Mouse (Mus musculus): ENCODE measurements around the gene Fam216a. TPM values are rescaled to one million over a fixed set of nuclear protein-coding genes. Genes with fewer than 3 reads are reported as not detected.

Fam216a gene
- polyA plus RNA-seq, 1 experiment from 2014 or later = 92.3 TPM

GRCm38 (mm10) chr5:122390671-122391070 is 18.5 kb upstream of the Fam216a start:
- Histone ChIP-seq H3K9me3 (replicated peaks) (no peaks in the 10 kb centered on the region), H3K36me3 (no peaks in the 10 kb centered on the region), H3K4me3 (replicated peaks) (no peak overlapping the region), H3K4me2 (replicated peaks) (no peak overlapping the region), H3K4me1 (peaks cover 11% of the 10 kb centered on the region), H3K27me3 (no peaks in the 10 kb centered on the region), H3K9ac (no peak overlapping the region), H3K27ac (replicated peaks) (no peak overlapping the region)
- ATAC-seq (ENCODE audit: insufficient number of reproducible peaks, low FRiP score, low TSS enrichment, low read depth) = no peak

GRCm38 (mm10) chr5:122390006-122390405 is 17.8 kb upstream of the Fam216a start:
- Histone ChIP-seq H3K27me3 (no peaks in the 10 kb centered on the region), H3K4me2 (replicated peaks) (no peak overlapping the region), H3K4me1 (peaks cover 11% of the 10 kb centered on the region)

GRCm38 (mm10) chr5:122379374-122380155 is 7.4 kb upstream of the Fam216a start:
- peaks cover 46% of the 10 kb centered on the region for H3K36me3 ChIP-seq
- 55% methylated on average over 11 of the region's 11 CpGs for WGBS

More at GRCm38 (mm10) chr5:122390006-122390405, 17.8 kb upstream of the Fam216a start:
- Histone ChIP-seq H3K9me3 (replicated peaks) (no peaks in the 10 kb centered on the region), H3K36me3 (no peaks in the 10 kb centered on the region), H3K9ac (no peak overlapping the region), H3K27ac (replicated peaks) (no peak overlapping the region), H3K4me3 (replicated peaks) (no peak overlapping the region)
- ATAC-seq (ENCODE audit: insufficient number of reproducible peaks, low FRiP score, low TSS enrichment, low read depth) = no peak
- 86% methylated on average over 5 of the region's 5 CpGs for WGBS

DNA sequence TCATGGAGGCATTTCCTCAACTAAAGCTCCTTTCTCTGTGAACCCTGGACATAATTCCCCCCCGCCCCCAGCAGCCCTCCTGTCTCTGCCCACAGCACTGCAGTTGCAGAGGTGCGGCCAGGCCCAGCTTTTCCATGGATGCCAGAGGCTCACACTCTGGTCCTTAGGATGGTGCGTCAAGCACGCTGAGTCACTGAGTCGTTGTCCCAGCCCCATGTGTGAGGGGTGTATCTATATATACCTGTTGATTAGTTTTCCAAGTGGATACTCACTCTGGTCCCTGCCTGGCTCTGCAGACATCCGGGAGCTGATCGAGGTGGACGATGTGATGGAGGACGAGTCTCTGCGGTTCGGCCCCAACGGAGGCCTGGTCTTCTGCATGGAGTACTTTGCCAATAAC is 6.0 kb upstream of the Fam216a start:
- Histone ChIP-seq H3K36me3 (peaks cover 49% of the 10 kb centered on the region), H3K4me1 (peaks cover 6% of the 10 kb centered on the region), H3K9ac (no peak overlapping the region), H3K4me2 (replicated peaks) (no peak overlapping the region), H3K27me3 (no peaks in the 10 kb centered on the region), H3K27ac (replicated peaks) (no peak overlapping the region), H3K9me3 (replicated peaks) (no peaks in the 10 kb centered on the region), H3K4me3 (replicated peaks) (no peak overlapping the region)
- no peak for ATAC-seq (ENCODE audit: insufficient number of reproducible peaks, low FRiP score, low TSS enrichment, low read depth)
- WGBS = 90% methylated on average over 12 of the region's 12 CpGs

More at GRCm38 (mm10) chr5:122379374-122380155, 7.4 kb upstream of the Fam216a start:
- Histone ChIP-seq H3K4me2 (replicated peaks) (no peak overlapping the region), H3K4me3 (replicated peaks) (no peak overlapping the region), H3K27ac (replicated peaks) (no peak overlapping the region), H3K9me3 (replicated peaks) (no peaks in the 10 kb centered on the region), H3K4me1 (no peaks in the 10 kb centered on the region), H3K9ac (no peak overlapping the region), H3K27me3 (no peaks in the 10 kb centered on the region)
- peak; percentile 34; the same call in 1 of the 2 replicates for ATAC-seq (ENCODE audit: insufficient number of reproducible peaks, low FRiP score, low TSS enrichment, low read depth)

GRCm38 (mm10) chr5:122377101-122377833 is 5.1 kb upstream of the Fam216a start:
- Histone ChIP-seq H3K36me3 (peaks cover 43% of the 10 kb centered on the region), H3K4me3 (replicated peaks) (no peak overlapping the region), H3K27ac (replicated peaks) (no peak overlapping the region), H3K4me2 (replicated peaks) (no peak overlapping the region), H3K27me3 (no peaks in the 10 kb centered on the region), H3K9ac (no peak overlapping the region), H3K9me3 (replicated peaks) (no peaks in the 10 kb centered on the region), H3K4me1 (peaks cover 12% of the 10 kb centered on the region)
- whole genome bisulfite sequencing = 87% methylated on average over 4 of the region's 4 CpGs
- no peak for ATAC-seq (ENCODE audit: insufficient number of reproducible peaks, low FRiP score, low TSS enrichment, low read depth)

DNA sequence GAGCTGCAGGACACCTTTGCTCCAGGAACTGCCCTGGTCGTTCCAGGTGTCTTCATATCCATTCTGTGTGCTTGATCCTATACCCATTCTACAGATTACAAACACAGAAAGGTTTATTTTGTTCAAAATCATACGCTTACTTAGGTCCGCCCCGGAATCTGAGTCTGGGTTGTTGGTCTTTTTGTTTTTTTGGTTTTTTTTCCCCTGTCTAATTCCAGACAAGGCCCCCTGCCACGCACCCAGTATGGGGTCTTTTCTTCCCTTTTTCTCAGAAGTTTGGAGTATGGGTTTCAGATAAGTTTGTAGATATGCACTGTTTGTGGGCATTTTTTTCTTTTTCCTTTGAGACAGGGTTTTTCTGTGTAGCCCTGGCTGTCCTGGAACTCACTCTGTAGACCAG is 714 bp upstream of the Fam216a start:
- whole genome bisulfite sequencing = 5% methylated on average over 5 of the region's 5 CpGs

DNA sequence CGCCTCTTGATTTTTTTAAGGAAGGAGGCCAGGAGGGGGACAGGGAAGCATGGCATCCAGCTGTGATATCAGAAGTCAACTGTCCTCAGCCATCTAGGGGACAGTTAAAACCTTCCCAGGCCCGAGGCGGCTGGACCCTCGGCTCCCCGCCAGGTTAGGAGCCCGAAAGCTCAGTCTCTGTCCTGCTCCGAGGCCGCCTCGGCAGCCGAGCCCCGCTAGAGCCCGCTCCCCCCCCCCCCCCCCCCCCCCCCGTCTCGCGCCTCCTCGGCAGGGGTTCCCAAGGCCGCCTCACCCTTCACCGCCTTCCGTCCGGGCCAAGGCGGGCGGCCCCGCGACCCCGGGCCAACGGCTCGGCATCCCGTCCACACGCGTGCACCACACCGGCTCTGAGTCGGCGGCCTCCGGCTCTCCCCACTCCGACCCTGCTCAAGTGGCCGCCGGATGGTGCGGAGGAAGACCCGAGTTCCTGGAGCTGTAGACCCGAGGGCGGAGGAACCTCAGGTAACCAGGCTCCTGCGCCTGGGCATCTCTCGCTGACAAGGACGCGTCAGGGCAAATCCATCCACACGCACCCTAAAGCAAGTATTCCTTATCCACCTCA is 473 bp downstream of the Fam216a start, which contains the start of gene Gpn3:
Gene Gpn3 (plus strand): TSS at position 286 of the 601 bp plus-strand sequence.
- no peaks in the 10 kb centered on the region for H3K9me3 ChIP-seq (replicated peaks)
- H3K4me3 ChIP-seq (replicated peaks) = peak within 1 kb of the TSS; percentile 69
- H3K4me1 ChIP-seq = peaks cover 12% of the 10 kb centered on the region
- peak within 1 kb of the TSS; percentile 69 for H3K4me2 ChIP-seq (replicated peaks)
- under 1% methylated on average over 38 of the region's 46 CpGs for WGBS
- H3K27me3 ChIP-seq = no peaks in the 10 kb centered on the region
- peaks cover 39% of the 10 kb centered on the region for H3K36me3 ChIP-seq
- ATAC-seq (ENCODE audit: insufficient number of reproducible peaks, low FRiP score, low TSS enrichment, low read depth) = peak; percentile 79
- peak within 1 kb of the TSS; percentile 74 for H3K9ac ChIP-seq
- peak within 1 kb of the TSS; percentile 94 for H3K27ac ChIP-seq (replicated peaks)

More for the DNA sequence above, 714 bp upstream of the Fam216a start:
- no peak for ATAC-seq (ENCODE audit: insufficient number of reproducible peaks, low FRiP score, low TSS enrichment, low read depth)
- Histone ChIP-seq H3K4me3 (replicated peaks) (peak overlapping the region; percentile 69), H3K27me3 (no peaks in the 10 kb centered on the region), H3K27ac (replicated peaks) (peak overlapping the region; percentile 94), H3K4me1 (peaks cover 12% of the 10 kb centered on the region), H3K4me2 (replicated peaks) (peak overlapping the region; percentile 69), H3K9me3 (replicated peaks) (no peaks in the 10 kb centered on the region), H3K9ac (peak overlapping the region; percentile 71), H3K36me3 (peaks cover 33% of the 10 kb centered on the region)

- H3K9me3 ChIP-seq (replicated peaks) = no peaks in the 10 kb centered on the region
- H3K4me3 ChIP-seq (replicated peaks) = peak overlapping the region; percentile 96
- H3K4me1 ChIP-seq = no peaks in the 10 kb centered on the region
- ATAC-seq (ENCODE audit: insufficient number of reproducible peaks, low FRiP score, low TSS enrichment, low read depth) = peak; percentile 71
- H3K9ac ChIP-seq = peak overlapping the region; percentile 78
- under 1% methylated on average over 53 of the region's 57 CpGs for WGBS
- peak overlapping the region; percentile 74 for H3K4me2 ChIP-seq (replicated peaks)
- H3K27me3 ChIP-seq = no peaks in the 10 kb centered on the region
- no peaks in the 10 kb centered on the region for H3K36me3 ChIP-seq
- peak overlapping the region; percentile 73 for H3K27ac ChIP-seq (replicated peaks)
Observed at GRCm38 (mm10) chr5:122354492-122355067, 17.6 kb downstream of the Fam216a start.

- peak within 1 kb of the TSS; percentile 74 for H3K4me2 ChIP-seq (replicated peaks)
- H3K4me3 ChIP-seq (replicated peaks) = peak within 1 kb of the TSS; percentile 96
- peak within 1 kb of the TSS; percentile 78 for H3K9ac ChIP-seq
- H3K27ac ChIP-seq (replicated peaks) = peak within 1 kb of the TSS; percentile 73
- no peaks in the 10 kb centered on the region for H3K36me3 ChIP-seq
- WGBS = 3% methylated on average over 51 of the region's 51 CpGs
- no peaks in the 10 kb centered on the region for H3K27me3 ChIP-seq
- H3K9me3 ChIP-seq (replicated peaks) = no peaks in the 10 kb centered on the region
- H3K4me1 ChIP-seq = no peaks in the 10 kb centered on the region
- ATAC-seq (ENCODE audit: insufficient number of reproducible peaks, low FRiP score, low TSS enrichment, low read depth) = peak; percentile 92
Observed at GRCm38 (mm10) chr5:122353807-122354491, 18.2 kb downstream of the Fam216a start, which contains the start of the genes Rad9b and Vps29. Gene Rad9b (minus strand): TSS chr5:122354233. Gene Vps29 (plus strand): TSS chr5:122354369.

- Histone ChIP-seq H3K27ac (replicated peaks) (no peak overlapping the region), H3K4me3 (replicated peaks) (no peak overlapping the region), H3K27me3 (no peaks in the 10 kb centered on the region), H3K9ac (no peak overlapping the region), H3K36me3 (no peaks in the 10 kb centered on the region), H3K4me1 (no peaks in the 10 kb centered on the region), H3K4me2 (replicated peaks) (no peak overlapping the region), H3K9me3 (replicated peaks) (no peaks in the 10 kb centered on the region)
- no peak for ATAC-seq (ENCODE audit: insufficient number of reproducible peaks, low FRiP score, low TSS enrichment, low read depth)
- WGBS = 69% methylated on average over 4 of the region's 4 CpGs
Observed at GRCm38 (mm10) chr5:122345777-122346176, 26.4 kb downstream of the Fam216a start.
